Mouse (Mus musculus): Measurements from ENCODE around the gene Pax5. TPM values are rescaled to one million over a fixed set of nuclear protein-coding genes. Genes with fewer than 3 reads are reported as not detected.

The Pax5 gene
- 0.59 TPM for polyA plus RNA-seq (2015; fragmentation: Illumina TruSeq; extraction: RNeasy Lipid Tissue Mini Kit (QIAGEN cat#74804); ENCODE audit: low read depth, low replicate concordance)

DNA sequence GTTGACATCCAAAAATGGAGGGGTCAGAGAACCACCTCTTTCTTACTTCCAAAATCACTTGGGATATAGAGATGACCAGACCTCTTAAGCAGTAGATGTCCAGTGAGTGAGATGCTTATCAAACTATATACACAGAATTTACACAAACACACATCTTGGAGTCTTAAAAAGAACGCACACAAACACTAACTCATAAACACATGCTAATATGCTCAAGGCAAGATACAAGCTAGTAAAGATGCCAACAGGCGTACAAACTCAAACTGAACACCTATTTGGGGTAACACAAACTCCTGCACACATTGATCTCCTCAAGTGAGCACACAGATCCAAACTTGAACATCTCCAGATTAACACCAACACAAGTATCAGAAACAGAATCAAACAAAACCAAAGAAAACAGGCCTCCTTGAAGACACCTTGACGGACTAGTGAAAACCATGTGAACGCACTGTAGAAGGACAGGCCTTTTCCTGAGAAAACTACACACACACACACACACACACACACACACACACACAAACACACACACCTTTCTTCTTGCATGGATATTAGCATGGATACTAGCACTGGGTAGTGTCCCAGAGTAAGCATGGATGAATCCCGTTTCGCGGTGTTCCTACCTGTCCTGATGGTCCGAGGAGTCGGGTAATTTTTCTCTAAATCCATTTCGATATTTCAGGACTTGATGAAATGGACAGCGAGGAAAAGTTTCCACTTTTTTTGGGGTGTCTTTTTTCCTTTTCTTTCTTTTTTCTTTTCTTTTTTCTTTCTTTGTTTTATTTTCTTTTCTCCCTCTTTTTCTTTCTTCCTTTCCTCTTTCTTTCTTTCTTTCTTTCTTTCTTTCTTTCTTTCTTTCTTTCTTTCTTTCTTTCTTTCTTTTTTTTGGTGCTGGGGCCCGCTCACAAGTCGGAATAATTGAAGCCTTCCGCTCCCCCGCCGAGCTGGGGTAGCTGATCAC lies at the start of gene Pax5:
Gene Pax5 (minus strand): TSS at position 748 of the 961 bp plus-strand sequence.

DNA sequence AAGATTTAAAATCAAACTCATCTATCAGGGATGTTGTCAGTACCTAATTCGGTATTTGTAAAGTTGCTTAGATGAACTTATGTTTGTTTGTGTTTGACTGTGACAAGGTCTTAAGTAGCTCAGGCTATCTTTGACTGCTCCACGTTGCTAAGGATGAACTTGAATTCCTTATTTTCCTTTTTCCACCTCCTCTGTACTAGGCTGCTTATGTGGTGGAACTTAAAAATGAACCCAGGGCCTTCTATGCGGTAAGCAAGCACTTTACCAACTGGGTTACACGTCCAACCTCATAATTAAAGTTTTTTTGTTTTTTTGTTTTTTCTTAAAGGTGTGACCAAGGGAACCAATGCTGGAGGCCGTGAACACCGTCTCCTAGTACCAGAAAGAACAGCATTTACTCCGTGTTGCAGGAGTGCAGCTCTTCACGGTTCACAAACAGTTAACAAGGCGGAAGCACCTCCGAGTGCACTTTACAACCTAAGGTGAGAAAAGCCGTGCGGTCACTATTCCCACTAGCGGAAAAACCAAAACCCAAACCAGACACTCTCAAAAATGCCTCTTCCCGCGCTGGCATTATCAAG lies 45.4 kb upstream of the Pax5 start, which contains the start of gene Zcchc7:
Gene Zcchc7 (plus strand): TSS at position 325 of the 581 bp plus-strand sequence.

Other genes starting within 250 kb of the Pax5 start
- 32.5 TPM for gene Zcchc7, start 45.4 kb upstream of the Pax5 start, polyA plus RNA-seq (2015; fragmentation: Illumina TruSeq; extraction: RNeasy Lipid Tissue Mini Kit (QIAGEN cat#74804); ENCODE audit: low read depth, low replicate concordance)